Mouse (Mus musculus): ENCODE data around the gene Slc25a18. TPM values are rescaled to one million over a fixed set of nuclear protein-coding genes. Genes with fewer than 3 reads are reported as not detected.

Gene Slc25a18
- polyA plus RNA-seq, 1 experiment from 2014 or later: 0.14 TPM

GRCm38 (mm10) chr6:120771366-120771765 is 2.0 kb upstream of the Slc25a18 start:
- H3K4me1 ChIP-seq (ENCODE audit: control insufficient read depth, insufficient read depth, low read length): no peaks in the 10 kb centered on the region; the same call in 1 of the 2 replicates
- no peaks in the 10 kb centered on the region for H3K27me3 ChIP-seq (ENCODE audit: control insufficient read depth, insufficient read depth, low read length)
- H3K9me3 ChIP-seq (replicated peaks; ENCODE audit: control insufficient read depth, low read length): no peaks in the 10 kb centered on the region
- no peak overlapping the region for H3K4me2 ChIP-seq (ENCODE audit: low read depth, low read length)
- no peak for ATAC-seq (replicated peaks; ENCODE audit: extremely low read depth, insufficient read depth, low FRiP score)
- peaks cover 1% of the 10 kb centered on the region; the same call in 1 of the 2 replicates for H3K36me3 ChIP-seq (ENCODE audit: control insufficient read depth, insufficient read depth)
- 58% methylated on average over 1 of the region's 1 CpGs for WGBS
- no peak overlapping the region for H3K27ac ChIP-seq (ENCODE audit: low read length)
- H3K4me3 ChIP-seq (ENCODE audit: low read length): no peak overlapping the region
- H3K9ac ChIP-seq (ENCODE audit: low read length): no peak overlapping the region

- Histone ChIP-seq H3K9me3 (replicated peaks; ENCODE audit: control insufficient read depth, low read length) (no peaks in the 10 kb centered on the region), H3K27me3 (ENCODE audit: control insufficient read depth, insufficient read depth, low read length) (no peaks in the 10 kb centered on the region), H3K4me2 (ENCODE audit: low read depth, low read length) (no peak overlapping the region), H3K4me3 (ENCODE audit: low read length) (no peak overlapping the region), H3K9ac (ENCODE audit: low read length) (no peak overlapping the region), H3K36me3 (ENCODE audit: control insufficient read depth, insufficient read depth) (no peaks in the 10 kb centered on the region), H3K4me1 (ENCODE audit: control insufficient read depth, insufficient read depth, low read length) (no peaks in the 10 kb centered on the region; the same call in 1 of the 2 replicates), H3K27ac (ENCODE audit: low read length) (no peak overlapping the region)
- no peak for ATAC-seq (replicated peaks; ENCODE audit: extremely low read depth, insufficient read depth, low FRiP score)
Measured at GRCm38 (mm10) chr6:120772025-120772424, 1.4 kb upstream of the Slc25a18 start.

- no peak overlapping the region for H3K4me2 ChIP-seq (ENCODE audit: low read depth, low read length)
- H3K27ac ChIP-seq (ENCODE audit: low read length): no peak overlapping the region
- H3K36me3 ChIP-seq (ENCODE audit: control insufficient read depth, insufficient read depth): no peaks in the 10 kb centered on the region
- ATAC-seq (replicated peaks; ENCODE audit: extremely low read depth, insufficient read depth, low FRiP score): no peak
- no peak overlapping the region for H3K4me3 ChIP-seq (ENCODE audit: low read length)
- H3K9ac ChIP-seq (ENCODE audit: low read length): no peak overlapping the region
- no peaks in the 10 kb centered on the region; the same call in 1 of the 2 replicates for H3K4me1 ChIP-seq (ENCODE audit: control insufficient read depth, insufficient read depth, low read length)
- 79% methylated on average over 6 of the region's 6 CpGs for WGBS
- no peaks in the 10 kb centered on the region for H3K27me3 ChIP-seq (ENCODE audit: control insufficient read depth, insufficient read depth, low read length)
- H3K9me3 ChIP-seq (replicated peaks; ENCODE audit: control insufficient read depth, low read length): no peaks in the 10 kb centered on the region
Measured at GRCm38 (mm10) chr6:120773763-120774162, 385 bp downstream of the Slc25a18 start.

GRCm38 (mm10) chr6:120776286-120776685 is 2.9 kb downstream of the Slc25a18 start:
- no peaks in the 10 kb centered on the region for H3K36me3 ChIP-seq (ENCODE audit: control insufficient read depth, insufficient read depth)
- 55% methylated on average over 3 of the region's 3 CpGs for WGBS
- no peaks in the 10 kb centered on the region for H3K9me3 ChIP-seq (replicated peaks; ENCODE audit: control insufficient read depth, low read length)
- no peak for ATAC-seq (replicated peaks; ENCODE audit: extremely low read depth, insufficient read depth, low FRiP score)
- no peaks in the 10 kb centered on the region for H3K27me3 ChIP-seq (ENCODE audit: control insufficient read depth, insufficient read depth, low read length)
- H3K9ac ChIP-seq (ENCODE audit: low read length): no peak overlapping the region
- H3K4me1 ChIP-seq (ENCODE audit: control insufficient read depth, insufficient read depth, low read length): no peaks in the 10 kb centered on the region; the same call in 1 of the 2 replicates
- H3K4me2 ChIP-seq (ENCODE audit: low read depth, low read length): no peak overlapping the region
- H3K27ac ChIP-seq (ENCODE audit: low read length): no peak overlapping the region
- H3K4me3 ChIP-seq (ENCODE audit: low read length): no peak overlapping the region

GRCm38 (mm10) chr6:120777533-120777932 is 4.2 kb downstream of the Slc25a18 start:
- H3K4me1 ChIP-seq (ENCODE audit: control insufficient read depth, insufficient read depth, low read length): no peaks in the 10 kb centered on the region; the same call in 1 of the 2 replicates
- no peak for ATAC-seq (replicated peaks; ENCODE audit: extremely low read depth, insufficient read depth, low FRiP score)
- H3K27ac ChIP-seq (ENCODE audit: low read length): no peak overlapping the region
- WGBS: 74% methylated on average over 9 of the region's 9 CpGs
- H3K4me3 ChIP-seq (ENCODE audit: low read length): no peak overlapping the region
- H3K4me2 ChIP-seq (ENCODE audit: low read depth, low read length): no peak overlapping the region
- no peak overlapping the region for H3K9ac ChIP-seq (ENCODE audit: low read length)
- no peaks in the 10 kb centered on the region for H3K27me3 ChIP-seq (ENCODE audit: control insufficient read depth, insufficient read depth, low read length)
- H3K9me3 ChIP-seq (replicated peaks; ENCODE audit: control insufficient read depth, low read length): no peaks in the 10 kb centered on the region
- H3K36me3 ChIP-seq (ENCODE audit: control insufficient read depth, insufficient read depth): no peaks in the 10 kb centered on the region

- Histone ChIP-seq H3K9ac (ENCODE audit: low read length) (no peak overlapping the region), H3K4me3 (ENCODE audit: low read length) (no peak overlapping the region), H3K27me3 (ENCODE audit: control insufficient read depth, insufficient read depth, low read length) (no peaks in the 10 kb centered on the region), H3K36me3 (ENCODE audit: control insufficient read depth, insufficient read depth) (no peaks in the 10 kb centered on the region), H3K4me1 (ENCODE audit: control insufficient read depth, insufficient read depth, low read length) (no peaks in the 10 kb centered on the region; the same call in 1 of the 2 replicates), H3K4me2 (ENCODE audit: low read depth, low read length) (no peak overlapping the region), H3K9me3 (replicated peaks; ENCODE audit: control insufficient read depth, low read length) (no peaks in the 10 kb centered on the region), H3K27ac (ENCODE audit: low read length) (no peak overlapping the region)
- no peak for ATAC-seq (replicated peaks; ENCODE audit: extremely low read depth, insufficient read depth, low FRiP score)
- 63% methylated on average over 3 of the region's 3 CpGs for WGBS
Measured at GRCm38 (mm10) chr6:120778226-120778625, 4.8 kb downstream of the Slc25a18 start.

- no peaks in the 10 kb centered on the region for H3K4me1 ChIP-seq (ENCODE audit: control insufficient read depth, insufficient read depth, low read length)
- H3K27ac ChIP-seq (ENCODE audit: low read length): no peak overlapping the region
- no peak overlapping the region for H3K9ac ChIP-seq (ENCODE audit: low read length)
- H3K4me2 ChIP-seq (ENCODE audit: low read depth, low read length): no peak overlapping the region
- H3K36me3 ChIP-seq (ENCODE audit: control insufficient read depth, insufficient read depth): no peaks in the 10 kb centered on the region
- ATAC-seq (replicated peaks; ENCODE audit: extremely low read depth, insufficient read depth, low FRiP score): no peak
- WGBS: 82% methylated on average over 2 of the region's 2 CpGs
- no peaks in the 10 kb centered on the region for H3K27me3 ChIP-seq (ENCODE audit: control insufficient read depth, insufficient read depth, low read length)
- no peaks in the 10 kb centered on the region for H3K9me3 ChIP-seq (replicated peaks; ENCODE audit: control insufficient read depth, low read length)
- no peak overlapping the region for H3K4me3 ChIP-seq (ENCODE audit: low read length)
Measured at GRCm38 (mm10) chr6:120782948-120783347, 9.6 kb downstream of the Slc25a18 start.

- ATAC-seq (replicated peaks; ENCODE audit: extremely low read depth, insufficient read depth, low FRiP score): no peak
- Histone ChIP-seq H3K4me2 (ENCODE audit: low read depth, low read length) (no peak overlapping the region), H3K9ac (ENCODE audit: low read length) (no peak overlapping the region), H3K36me3 (ENCODE audit: control insufficient read depth, insufficient read depth) (no peaks in the 10 kb centered on the region), H3K9me3 (replicated peaks; ENCODE audit: control insufficient read depth, low read length) (no peaks in the 10 kb centered on the region), H3K27ac (ENCODE audit: low read length) (no peak overlapping the region), H3K27me3 (ENCODE audit: control insufficient read depth, insufficient read depth, low read length) (no peaks in the 10 kb centered on the region), H3K4me1 (ENCODE audit: control insufficient read depth, insufficient read depth, low read length) (no peaks in the 10 kb centered on the region), H3K4me3 (ENCODE audit: low read length) (no peak overlapping the region)
- WGBS: 76% methylated on average over 7 of the region's 7 CpGs
Measured at GRCm38 (mm10) chr6:120784351-120784750, 11.0 kb downstream of the Slc25a18 start.

GRCm38 (mm10) chr6:120788068-120788607 is 14.8 kb downstream of the Slc25a18 start:
- no peak overlapping the region for H3K4me2 ChIP-seq (ENCODE audit: low read depth, low read length)
- ATAC-seq (replicated peaks; ENCODE audit: extremely low read depth, insufficient read depth, low FRiP score): no peak
- H3K27me3 ChIP-seq (ENCODE audit: control insufficient read depth, insufficient read depth, low read length): no peaks in the 10 kb centered on the region
- no peak overlapping the region for H3K4me3 ChIP-seq (ENCODE audit: low read length)
- H3K27ac ChIP-seq (ENCODE audit: low read length): no peak overlapping the region
- no peaks in the 10 kb centered on the region for H3K4me1 ChIP-seq (ENCODE audit: control insufficient read depth, insufficient read depth, low read length)
- H3K36me3 ChIP-seq (ENCODE audit: control insufficient read depth, insufficient read depth): peaks cover 9% of the 10 kb centered on the region
- no peak overlapping the region for H3K9ac ChIP-seq (ENCODE audit: low read length)
- no peaks in the 10 kb centered on the region for H3K9me3 ChIP-seq (replicated peaks; ENCODE audit: control insufficient read depth, low read length)
- WGBS: 80% methylated on average over 5 of the region's 5 CpGs
